Mouse (Mus musculus) heart, adult 9 months (tissue): ENCODE measurements around the gene Sbsn.

Experiments used
- DNase-seq, 2 experiments: peaks; one replicate each; pipeline ENCODE4 v3.0.0; 2022; ENCODE audit warnings: low spot score in 2 of 2

Gene Sbsn

DNA sequence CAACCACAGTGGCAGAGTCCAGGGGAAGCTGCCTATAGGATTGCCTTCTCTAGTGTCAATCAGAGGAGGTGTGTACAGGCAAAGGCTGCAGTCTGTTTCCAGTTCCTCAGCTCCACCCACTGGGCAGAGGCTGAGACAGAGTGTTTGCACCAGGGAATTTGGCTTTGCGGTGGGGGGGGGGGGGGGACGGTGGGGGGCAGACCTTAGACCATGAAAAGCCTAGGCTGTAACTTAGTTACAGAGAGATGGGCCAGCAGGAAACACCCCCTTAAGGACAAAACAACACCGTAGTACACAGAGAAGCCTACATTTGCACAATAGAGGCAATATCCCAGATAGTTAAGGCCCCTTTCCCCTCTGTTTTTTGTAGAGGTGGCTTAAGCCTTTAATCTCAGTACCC is 5.7 kb downstream of the Sbsn start:
- DNase-seq = no peak

DNA sequence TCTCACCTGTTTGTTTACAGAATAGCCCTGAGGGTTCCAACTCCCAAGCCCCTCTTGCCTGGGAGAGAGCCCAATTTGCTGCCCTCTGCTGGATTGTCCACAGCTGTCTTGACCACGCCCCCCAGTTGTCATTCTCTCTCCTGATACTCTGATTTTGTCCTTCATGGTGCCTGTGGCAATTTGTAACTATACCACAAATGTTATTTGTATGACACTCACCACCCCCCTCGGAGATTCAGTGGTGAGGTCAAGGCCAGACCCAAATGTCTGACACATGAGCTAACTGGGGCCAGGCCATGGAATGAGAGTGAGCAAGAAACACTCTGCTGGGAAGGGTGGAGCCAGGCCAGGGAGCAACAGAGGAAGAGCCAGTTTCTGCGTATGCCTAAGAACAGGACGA is 7.6 kb downstream of the Sbsn start:
- no peak for DNase-seq

DNA sequence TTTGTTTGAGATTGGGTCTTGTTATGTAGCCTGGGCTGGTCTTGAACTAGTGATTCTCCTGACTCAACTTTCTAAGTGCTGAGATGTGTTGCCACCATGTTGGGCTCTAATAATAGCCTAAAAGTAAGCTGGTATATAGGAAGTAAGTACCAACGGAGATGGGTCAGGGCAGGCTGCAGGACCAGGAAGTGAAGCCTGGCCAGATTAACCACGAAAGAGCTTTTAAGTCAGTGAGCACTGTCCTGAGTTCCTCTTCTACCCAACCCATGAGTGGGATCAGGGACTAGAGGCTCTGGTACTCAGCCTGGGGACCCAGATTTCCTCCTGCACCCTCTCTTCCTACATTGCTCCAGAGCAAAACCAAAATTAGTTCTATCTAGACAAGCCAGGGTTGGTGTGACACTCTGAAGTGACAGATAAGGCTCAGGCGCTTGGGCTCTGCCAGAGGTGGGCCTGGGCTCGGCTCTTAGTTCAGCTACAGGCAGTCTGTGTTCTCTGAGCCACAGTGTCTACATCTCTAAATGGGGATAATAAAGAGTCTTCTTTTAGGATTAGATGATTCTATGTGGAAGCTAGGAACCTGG is 10.6 kb downstream of the Sbsn start:
- DNase-seq = peak in 1 of 2 experiments; percentile 12

DNA sequence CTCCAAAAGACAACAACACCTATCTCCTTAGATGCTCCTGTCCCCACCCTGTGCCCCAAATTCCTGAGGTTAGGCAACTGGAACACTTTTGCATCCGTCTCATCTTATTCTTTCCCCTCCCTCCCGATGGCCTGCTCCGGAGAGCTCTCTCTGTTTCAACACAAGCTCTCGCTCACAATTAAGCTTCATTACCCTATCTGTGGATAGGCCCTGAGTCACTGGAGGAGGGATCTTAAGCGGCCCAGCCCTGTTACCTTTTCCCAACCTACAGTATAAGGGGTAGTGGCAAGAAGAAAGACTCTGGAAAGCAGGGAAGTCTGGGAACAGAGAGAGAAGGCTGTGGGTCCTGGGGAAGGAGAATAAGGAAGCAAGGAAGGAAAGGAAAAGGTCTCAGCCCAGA is 12.2 kb downstream of the Sbsn start, which contains the start of gene Dmkn:
Dmkn (plus strand) TSS at position 301 of the 400 bp plus-strand sequence.
- no peak for DNase-seq

DNA sequence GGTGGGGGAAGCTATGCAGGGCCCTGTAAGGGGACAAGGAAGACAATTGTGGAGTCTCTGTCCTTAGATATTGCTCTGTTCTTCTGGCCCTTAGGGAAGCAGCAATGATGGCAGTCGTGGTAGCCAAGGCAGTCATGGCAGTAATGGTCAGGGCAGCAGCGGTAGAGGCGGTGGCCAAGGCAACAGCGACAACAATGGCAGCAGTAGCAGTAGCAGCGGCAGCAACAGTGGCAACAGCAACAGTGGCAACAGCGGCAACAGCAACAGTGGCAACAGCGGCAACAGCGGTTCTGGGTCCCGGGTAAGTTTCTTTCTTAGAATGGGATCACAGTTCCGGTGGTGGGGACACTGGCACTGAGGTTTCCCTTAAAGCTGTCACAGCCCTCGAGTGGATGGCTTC is 13.9 kb downstream of the Sbsn start:
- no peak for DNase-seq

DNA sequence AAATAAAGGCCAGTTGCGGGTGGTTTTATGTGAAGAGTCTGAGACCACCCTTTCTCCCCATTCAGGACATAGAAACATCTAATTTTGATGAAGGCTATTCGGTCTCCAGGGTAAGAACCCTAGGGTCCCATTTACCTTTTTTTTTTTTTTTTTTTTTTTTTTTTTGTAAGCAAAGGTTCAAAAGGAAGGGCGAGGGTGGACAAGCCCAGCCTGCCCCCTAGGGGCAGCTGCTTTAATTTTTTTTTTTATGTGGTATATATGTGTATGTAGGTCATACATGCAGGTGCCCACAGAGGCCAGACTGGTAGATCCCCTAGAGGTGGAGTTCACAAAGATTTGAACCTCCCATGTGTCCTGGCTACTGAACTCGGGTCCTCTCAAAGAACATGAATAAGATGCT is 15.1 kb downstream of the Sbsn start:
- no peak for DNase-seq

DNA sequence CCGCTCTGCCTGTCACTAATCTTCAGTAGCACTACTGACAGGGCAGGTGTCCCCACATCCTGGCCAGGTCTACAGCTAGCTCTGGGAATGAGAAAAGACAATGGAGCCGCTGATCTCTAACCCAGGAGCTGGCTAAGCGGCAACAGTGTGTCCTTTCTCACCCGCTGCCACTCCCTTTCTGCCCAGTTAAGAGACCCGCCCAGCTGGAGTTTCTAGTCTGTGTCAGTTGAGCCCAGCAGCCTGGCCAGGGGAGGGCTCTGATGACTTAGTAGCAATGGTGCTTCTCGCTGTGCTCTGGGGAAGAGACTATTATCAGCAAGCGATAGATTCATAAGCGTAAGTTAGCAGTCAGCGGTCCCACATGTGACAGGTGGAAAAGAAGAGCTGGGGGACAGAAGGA is 18.0 kb downstream of the Sbsn start:
- DNase-seq = no peak

DNA sequence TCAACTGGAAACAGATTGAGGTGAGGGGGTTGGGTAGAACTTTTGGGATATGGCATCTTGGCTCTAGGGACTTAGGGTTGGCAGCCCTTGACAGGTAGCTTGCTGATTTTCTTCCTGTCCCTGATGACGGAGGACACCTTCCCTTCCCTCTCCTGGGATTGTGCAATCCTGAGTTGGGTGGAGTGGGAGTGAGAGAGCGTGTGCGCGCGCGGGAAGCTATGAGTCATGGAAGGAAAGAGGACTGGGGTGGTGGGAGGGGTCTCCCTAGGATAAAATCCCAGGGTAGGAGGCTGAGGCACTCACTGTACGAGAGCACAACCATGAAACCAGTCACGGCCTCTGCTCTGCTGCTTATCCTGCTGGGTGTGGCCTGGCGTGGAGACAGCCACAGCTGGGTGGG is 24.8 kb downstream of the Sbsn start:
- DNase-seq = no peak

DNA sequence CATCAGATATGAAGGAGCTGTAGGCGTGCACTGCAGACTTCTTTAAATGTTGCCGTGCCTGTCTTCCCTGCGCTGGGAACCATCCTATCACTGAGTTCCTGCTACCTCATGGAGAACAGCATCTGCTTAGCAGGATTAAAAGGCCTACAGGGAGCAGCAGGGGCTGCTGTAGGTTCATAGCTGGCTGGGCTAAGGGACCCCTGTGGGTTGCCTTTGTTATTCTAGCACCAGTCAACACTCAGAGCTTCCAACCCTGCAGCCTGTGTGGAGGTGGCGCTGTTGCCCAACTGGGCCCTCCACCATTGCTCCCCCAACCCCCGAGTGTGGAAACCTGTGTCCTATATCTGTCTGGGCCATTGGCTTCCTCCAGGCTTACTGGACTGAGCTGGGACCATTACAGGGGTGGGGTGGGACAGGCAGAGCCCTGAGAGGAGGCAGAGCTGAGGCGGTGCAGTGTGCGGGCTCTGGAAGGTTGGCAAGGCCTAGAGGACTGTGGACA is 25.9 kb downstream of the Sbsn start:
- DNase-seq = no peak

DNA sequence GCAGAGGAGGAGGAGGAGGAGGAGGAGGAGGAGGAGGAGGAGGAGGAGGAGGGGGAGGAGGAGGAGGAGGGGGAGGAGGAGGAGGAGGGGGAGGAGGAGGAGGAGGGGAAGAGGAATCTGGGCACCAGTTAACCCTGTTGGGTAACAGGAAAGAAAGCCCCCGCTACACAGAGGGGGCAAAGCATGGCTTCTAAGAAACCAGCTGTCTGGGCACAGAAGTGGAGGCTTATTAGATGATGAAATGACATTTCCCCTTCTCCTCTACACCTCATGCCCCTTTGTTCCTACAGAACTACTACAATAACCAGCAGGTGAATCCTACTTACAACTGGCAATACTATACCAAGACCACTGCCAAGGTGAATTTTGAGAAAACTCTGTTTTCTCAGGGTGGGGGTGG is 26.6 kb downstream of the Sbsn start:
- DNase-seq = no peak

DNA sequence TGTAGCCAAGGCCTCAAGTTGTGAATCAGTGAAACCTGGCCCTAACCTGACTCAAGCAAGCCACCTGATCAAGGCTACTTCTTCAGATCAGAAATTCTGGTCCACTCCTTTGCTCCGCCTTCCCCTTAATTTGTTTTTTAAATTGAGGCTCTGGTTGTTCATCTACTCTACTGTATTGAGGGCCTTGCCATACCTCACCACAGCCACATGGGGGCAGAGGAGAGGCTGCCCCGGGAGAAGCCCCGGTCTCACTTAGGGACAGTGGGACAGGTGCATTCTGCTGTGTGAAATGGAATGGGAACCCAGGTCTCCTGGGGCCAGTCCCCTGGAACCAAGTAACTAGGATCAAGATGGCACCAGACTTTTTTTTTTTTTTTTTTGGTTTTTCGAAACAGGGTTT is 30.5 kb downstream of the Sbsn start:
- DNase-seq = no peak

DNA sequence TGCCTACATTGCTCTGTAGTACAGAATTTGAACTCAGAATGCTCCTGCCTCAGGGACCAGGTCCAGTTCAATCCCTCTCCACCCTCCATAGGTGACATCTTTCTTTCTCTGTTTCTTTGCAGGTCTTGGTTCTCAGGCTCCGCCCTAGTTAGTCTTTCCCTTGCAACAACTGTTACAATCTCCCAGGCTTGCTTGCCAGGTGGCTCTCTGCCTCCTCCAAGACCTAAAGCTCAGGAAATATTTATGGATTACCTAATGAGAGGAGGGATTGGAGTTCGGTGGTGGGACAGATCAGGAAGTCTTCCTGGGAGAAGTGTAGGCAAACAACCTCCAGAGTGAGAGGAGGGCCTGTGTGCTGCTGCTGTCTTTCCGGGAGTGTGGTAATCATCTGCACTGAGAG is 31.4 kb downstream of the Sbsn start:
- no peak for DNase-seq

DNA sequence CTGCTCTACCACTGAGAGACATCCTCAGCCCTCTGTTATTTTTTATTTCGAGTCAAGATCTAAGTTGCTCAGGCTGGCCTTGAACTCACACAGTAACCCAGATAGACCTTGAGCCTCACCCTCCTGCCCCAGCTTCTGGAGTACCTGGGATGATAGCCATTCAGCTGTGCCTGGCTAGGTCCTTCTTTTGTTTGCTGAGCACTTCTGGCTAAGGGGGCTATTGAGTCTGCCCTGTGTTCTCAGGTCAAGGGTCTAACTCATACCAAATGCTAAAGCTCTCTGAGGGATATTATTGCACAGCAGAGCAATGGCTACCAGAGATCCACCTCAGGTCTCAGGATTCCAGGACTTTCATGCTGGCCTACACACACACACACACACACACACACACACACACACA is 33.9 kb downstream of the Sbsn start:
- DNase-seq = no peak

DNA sequence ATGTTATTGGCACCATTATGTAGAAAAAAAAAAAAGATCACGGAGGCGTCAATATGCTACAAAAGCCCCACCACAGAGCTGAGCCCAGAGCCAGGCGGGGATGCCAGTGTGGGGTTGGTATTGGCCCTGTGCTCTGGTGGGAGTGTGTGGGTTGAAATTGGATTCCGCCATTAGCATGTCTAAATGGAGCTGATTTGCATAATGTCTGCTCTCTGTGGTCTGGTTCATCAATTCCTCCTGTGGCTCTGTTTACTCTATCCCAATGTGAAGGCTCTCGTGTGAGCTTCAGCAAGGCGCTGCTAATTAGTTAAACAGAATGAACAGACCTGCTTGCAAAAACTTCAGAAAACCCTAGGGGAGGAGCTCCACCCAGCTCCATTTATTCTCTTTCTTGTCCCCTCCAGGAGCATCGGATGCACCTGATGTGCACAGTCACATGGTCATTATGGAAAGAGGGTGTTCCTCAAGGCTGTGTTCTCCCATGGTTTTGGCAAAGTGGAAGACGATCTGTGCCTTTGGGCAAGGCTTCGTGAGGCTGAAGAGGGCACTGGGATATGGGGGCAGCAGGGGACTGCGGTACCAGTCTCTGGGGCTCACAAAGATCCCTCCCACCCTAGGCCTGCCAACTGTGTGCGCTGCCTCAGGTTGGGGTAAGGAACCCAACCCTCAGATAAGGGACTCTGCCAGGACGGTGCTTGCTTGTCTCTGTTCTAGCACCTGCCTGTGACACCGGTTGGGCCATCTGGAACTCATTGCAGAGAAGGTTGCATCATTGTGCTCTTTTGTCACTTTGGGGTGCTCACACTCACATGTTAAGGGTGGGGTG is 34.7 kb downstream of the Sbsn start:
- DNase-seq = no peak

DNA sequence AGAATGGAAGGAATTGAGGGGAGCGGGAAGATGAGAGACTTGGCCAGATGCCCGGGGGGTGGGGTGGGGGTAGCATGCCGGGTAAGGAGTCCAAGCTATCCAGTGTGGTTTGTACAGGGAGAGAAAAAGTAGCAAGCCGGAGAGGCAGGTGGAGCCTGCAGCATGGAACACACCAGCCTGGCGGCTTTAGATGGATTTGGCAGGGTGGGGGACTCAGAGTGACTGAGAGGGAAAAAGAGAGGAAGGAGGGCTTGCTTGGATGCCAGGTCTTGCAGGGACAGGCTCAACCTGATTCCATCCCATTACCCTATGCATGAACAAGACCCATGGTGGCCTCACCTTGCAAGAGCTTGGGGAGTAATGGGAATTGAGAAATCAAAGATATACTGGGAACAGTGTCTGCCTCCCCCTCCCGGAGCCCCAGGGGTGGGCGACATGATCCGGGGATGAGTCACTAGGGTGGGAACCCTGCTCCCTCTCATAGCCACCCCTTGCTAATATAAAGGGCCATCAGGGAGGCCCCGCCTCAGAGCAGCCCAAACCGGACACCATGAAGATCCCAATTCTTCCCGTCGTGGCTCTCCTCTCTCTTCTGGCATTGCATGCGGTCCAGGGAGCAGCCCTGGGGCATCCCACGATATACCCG is 36.2 kb downstream of the Sbsn start, which contains the start of gene Krtdap:
Krtdap (plus strand) TSS at position 520 of the 646 bp plus-strand sequence.
- no peak for DNase-seq

DNA sequence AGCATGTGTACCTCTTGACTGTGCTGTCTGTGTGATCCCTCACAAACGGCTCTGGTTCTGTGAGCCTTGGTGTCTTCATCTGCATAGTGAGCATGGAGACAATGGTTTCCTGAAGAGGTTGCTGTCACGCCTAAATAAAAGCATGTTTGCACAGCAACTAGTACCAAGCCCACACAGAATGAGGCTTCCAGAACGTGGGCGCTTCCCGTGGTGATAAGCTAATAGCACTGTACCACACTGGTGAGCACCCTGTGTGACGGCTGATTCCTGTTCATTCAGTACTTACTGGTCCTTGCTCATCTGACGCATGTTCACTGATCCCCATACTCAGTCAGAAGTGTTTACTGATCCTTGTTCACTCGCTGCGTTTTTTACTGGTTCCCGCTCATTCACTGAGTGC is 38.9 kb downstream of the Sbsn start:
- no peak for DNase-seq

DNA sequence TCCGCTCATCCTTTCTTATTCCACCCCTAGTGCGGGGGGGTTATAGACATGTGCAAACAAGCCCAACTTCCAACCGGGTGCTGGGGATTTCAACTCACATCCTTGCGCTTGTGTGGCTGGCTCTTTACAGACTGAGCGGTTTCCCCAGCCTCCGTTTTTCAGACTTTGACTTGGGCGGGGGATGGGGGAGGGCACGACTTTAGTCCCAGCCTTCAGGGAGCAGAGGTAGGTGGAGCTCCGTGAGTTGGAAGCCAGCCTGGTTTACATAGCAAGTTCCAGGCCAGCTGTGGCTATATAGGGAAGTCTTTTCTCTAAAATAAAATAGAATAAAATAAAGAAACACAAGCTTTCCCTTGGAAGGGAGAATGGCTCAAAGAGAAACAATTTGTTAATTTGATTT is 40.6 kb downstream of the Sbsn start:
- no peak for DNase-seq

DNA sequence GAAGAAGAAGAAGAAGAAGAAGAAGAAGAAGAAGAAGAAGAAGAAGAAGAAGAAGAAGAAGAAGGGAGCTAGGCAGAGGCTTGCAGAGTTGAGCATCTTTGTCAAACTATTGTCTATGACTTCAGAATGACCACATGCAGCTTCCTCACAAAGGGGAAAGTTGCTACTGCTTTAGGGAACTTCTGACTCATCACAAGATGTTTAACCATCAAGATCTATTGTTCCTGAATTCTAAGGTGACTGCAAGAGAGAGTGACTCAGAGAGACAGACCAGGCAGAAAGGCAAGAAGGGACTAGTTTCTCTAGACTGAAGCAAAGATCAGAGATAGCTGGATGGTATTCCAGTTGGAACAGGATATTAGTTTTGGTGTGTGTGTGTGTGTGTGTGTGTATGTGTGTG is 43.6 kb downstream of the Sbsn start:
- DNase-seq = no peak

DNA sequence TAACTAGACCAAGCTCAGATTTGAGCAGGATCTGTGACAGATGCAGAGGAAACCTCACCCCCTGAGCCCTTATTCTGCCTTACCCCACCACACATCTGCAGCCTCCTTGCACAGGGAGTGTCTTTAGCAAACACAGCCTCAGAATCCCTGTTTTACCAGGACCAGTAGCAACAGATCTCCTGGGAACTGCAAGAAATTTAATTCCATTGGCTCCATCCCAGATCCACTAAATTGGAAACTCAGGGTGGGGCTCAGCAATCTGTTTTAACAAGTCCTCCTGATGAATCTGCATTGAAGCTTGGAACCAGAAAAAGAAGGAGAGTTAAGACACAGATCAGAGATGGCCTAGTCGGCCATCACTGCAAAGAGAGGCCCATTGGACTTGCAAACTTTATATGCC is 45.5 kb downstream of the Sbsn start:
- no peak for DNase-seq

DNA sequence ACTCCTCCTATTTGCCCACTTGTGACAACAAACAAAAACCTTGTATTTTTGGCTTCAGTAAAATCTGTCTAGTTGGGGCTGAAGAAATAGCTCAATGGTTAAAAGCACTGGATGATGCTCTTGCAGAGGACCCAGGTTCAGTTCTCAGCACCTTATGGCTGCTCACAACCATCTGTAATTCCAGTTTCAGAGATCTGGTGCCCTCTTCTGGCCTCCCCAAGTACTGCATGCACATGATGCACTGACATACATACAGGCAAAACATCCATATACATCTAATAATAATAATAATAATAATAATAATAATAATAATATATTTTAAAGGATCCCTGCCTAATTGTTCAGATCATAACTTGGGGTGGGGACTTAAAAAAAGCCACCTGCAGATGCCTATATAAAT is 49.4 kb downstream of the Sbsn start:
- DNase-seq = no peak

DNA sequence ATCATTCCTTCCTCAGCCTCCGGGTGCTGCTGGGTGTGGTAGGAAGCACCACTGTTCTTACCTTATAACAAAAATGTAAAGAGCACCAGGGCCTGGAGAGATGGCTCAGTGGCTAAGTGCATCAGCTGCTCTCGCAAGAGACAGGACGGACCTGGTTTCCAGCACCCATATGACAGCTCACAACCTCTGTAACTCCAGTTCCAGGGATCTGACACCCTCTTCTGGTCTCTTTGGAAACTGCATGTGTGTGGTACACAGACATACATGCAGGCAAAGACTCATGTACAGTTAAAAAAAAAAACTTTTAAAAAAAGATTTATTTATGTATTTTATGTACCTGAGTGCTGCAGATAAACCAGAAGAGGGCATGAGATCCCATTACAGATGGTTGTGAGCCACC is 52.0 kb downstream of the Sbsn start:
- DNase-seq = no peak

DNA sequence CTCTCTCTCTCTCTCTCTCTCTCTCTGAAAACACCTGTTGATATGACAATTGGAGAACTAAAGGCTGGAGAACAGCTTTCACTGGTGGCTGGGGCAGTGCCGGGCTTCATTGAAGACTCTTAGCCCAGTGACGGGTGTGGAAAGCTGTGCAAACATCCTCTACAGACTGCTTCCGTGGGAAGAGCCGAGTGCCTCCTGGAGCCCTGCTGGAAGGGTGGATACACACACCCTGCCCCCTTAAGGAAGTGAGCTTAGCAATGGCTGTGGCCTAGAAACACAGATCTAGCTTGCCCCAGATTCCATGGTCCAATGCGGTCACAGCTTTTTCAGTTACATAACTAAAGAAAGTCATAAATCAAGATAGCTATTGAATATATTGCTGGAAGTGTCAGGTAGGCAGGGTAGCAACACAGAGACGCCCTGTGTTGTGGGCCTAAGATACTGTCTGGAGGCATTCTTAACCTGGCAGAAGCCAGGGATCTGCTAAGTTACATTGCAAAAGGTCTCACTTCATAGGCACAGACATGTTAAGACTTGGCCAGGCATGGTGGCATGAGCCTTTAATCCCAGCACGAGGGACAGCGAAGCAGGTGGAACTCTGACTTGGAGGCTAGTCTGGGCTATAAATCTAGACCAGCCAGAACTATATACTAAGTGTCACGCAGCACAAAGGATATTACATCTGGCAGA is 52.9 kb downstream of the Sbsn start:
- no peak for DNase-seq
